Mouse (Mus musculus): Measurements from ENCODE around the gene Olfr460. TPM values are rescaled to one million over a fixed set of nuclear protein-coding genes. Genes with fewer than 3 reads are reported as not detected.
"Not testable (repeated sequence)": the region's sequence is repeated elsewhere in the genome, so short reads cannot be mapped to it uniquely, and the experiment has no call there.

Olfr460 gene
- polyA plus RNA-seq (2015; fragmentation: Nextera tagmentation; extraction: Ambion mirVana), result not detected in 2 replicates

GRCm38 (mm10) chr6:40569187-40569586 is at the start of gene Olfr460:
TSS of gene Olfr460 (plus strand) at chr6:40569487.
- H3K27me3 ChIP-seq (replicated peaks), result no peaks in the 10 kb centered on the region
- H3K4me2 ChIP-seq, result no peak within 1 kb of the TSS
- no peaks in the 10 kb centered on the region for H3K9me3 ChIP-seq
- H3K9ac ChIP-seq, result no peak within 1 kb of the TSS
- no peaks in the 10 kb centered on the region for H3K4me1 ChIP-seq
- WGBS, result 72% methylated on average over 3 of the region's 3 CpGs
- H3K36me3 ChIP-seq, result no peaks in the 10 kb centered on the region
- H3K27ac ChIP-seq (replicated peaks), result no peak within 1 kb of the TSS
- ATAC-seq (ENCODE audit: extremely low read depth, insufficient number of reproducible peaks, low FRiP score, low TSS enrichment), result no peak
- no peak within 1 kb of the TSS for H3K4me3 ChIP-seq

GRCm38 (mm10) chr6:40544690-40545089 is 24.6 kb upstream of the Olfr460 start:
- 69% methylated on average over 10 of the region's 10 CpGs for whole genome bisulfite sequencing
- H3K27me3 ChIP-seq (replicated peaks), result no peaks in the 10 kb centered on the region
- no peak overlapping the region for H3K9ac ChIP-seq
- no peak overlapping the region for H3K4me3 ChIP-seq
- H3K9me3 ChIP-seq, result no peaks in the 10 kb centered on the region
- H3K4me1 ChIP-seq, result no peaks in the 10 kb centered on the region
- no peak for ATAC-seq (ENCODE audit: extremely low read depth, insufficient number of reproducible peaks, low FRiP score, low TSS enrichment)
- H3K4me2 ChIP-seq, result no peak overlapping the region
- H3K27ac ChIP-seq (replicated peaks), result no peak overlapping the region
- H3K36me3 ChIP-seq, result no peaks in the 10 kb centered on the region

- WGBS, result 62% methylated on average over 2 of the region's 2 CpGs
- H3K9ac ChIP-seq, result no peak within 1 kb of the TSS
- H3K9me3 ChIP-seq, result no peaks in the 10 kb centered on the region
- H3K27me3 ChIP-seq (replicated peaks), result no peaks in the 10 kb centered on the region
- no peak for ATAC-seq (ENCODE audit: extremely low read depth, insufficient number of reproducible peaks, low FRiP score, low TSS enrichment)
- no peak within 1 kb of the TSS for H3K4me3 ChIP-seq
- H3K36me3 ChIP-seq, result no peaks in the 10 kb centered on the region
- H3K4me2 ChIP-seq, result no peak within 1 kb of the TSS
- no peaks in the 10 kb centered on the region for H3K4me1 ChIP-seq
- no peak within 1 kb of the TSS for H3K27ac ChIP-seq (replicated peaks)
These were observed 14.3 kb upstream of the Olfr460 start, which contains the start of gene Olfr461 for GRCm38 (mm10) chr6:40554950-40555349. TSS of gene Olfr461 (minus strand) at chr6:40555050.

GRCm38 (mm10) chr6:40573618-40574017 is 4.3 kb downstream of the Olfr460 start:
- Histone ChIP-seq H3K4me3 (no peak overlapping the region), H3K9me3 (no peaks in the 10 kb centered on the region), H3K27me3 (replicated peaks) (no peaks in the 10 kb centered on the region), H3K4me1 (no peaks in the 10 kb centered on the region), H3K27ac (replicated peaks) (no peak overlapping the region), H3K9ac (no peak overlapping the region), H3K4me2 (no peak overlapping the region), H3K36me3 (no peaks in the 10 kb centered on the region)
- 56% methylated on average over 3 of the region's 3 CpGs for WGBS
- no peak for ATAC-seq (ENCODE audit: extremely low read depth, insufficient number of reproducible peaks, low FRiP score, low TSS enrichment)

- Histone ChIP-seq H3K4me1 (no peaks in the 10 kb centered on the region), H3K27me3 (replicated peaks) (no peaks in the 10 kb centered on the region), H3K27ac (replicated peaks) (no peak overlapping the region), H3K36me3 (no peaks in the 10 kb centered on the region), H3K9ac (no peak overlapping the region), H3K4me3 (no peak overlapping the region), H3K4me2 (no peak overlapping the region), H3K9me3 (no peaks in the 10 kb centered on the region)
- 68% methylated on average over 1 of the region's 1 CpGs for WGBS
- no peak for ATAC-seq (ENCODE audit: extremely low read depth, insufficient number of reproducible peaks, low FRiP score, low TSS enrichment)
These were observed 7.0 kb downstream of the Olfr460 start for GRCm38 (mm10) chr6:40576305-40576704.

GRCm38 (mm10) chr6:40584336-40584735 is 15.0 kb downstream of the Olfr460 start:
- Histone ChIP-seq H3K27me3 (replicated peaks) (no peaks in the 10 kb centered on the region), H3K4me2 (no peak overlapping the region), H3K27ac (replicated peaks) (no peak overlapping the region), H3K36me3 (no peaks in the 10 kb centered on the region), H3K4me1 (no peaks in the 10 kb centered on the region), H3K4me3 (no peak overlapping the region), H3K9me3 (no peaks in the 10 kb centered on the region), H3K9ac (no peak overlapping the region)
- WGBS, result 81% methylated on average over 6 of the region's 6 CpGs
- ATAC-seq (ENCODE audit: extremely low read depth, insufficient number of reproducible peaks, low FRiP score, low TSS enrichment), result no peak

GRCm38 (mm10) chr6:40585645-40586044 is 16.4 kb downstream of the Olfr460 start, which contains the start of gene Clec5a:
TSS of gene Clec5a (minus strand) at chr6:40585821.
- H3K27me3 ChIP-seq (replicated peaks), result no peaks in the 10 kb centered on the region
- no peak within 1 kb of the TSS for H3K9ac ChIP-seq
- no peak within 1 kb of the TSS for H3K4me2 ChIP-seq
- no peak for ATAC-seq (ENCODE audit: extremely low read depth, insufficient number of reproducible peaks, low FRiP score, low TSS enrichment)
- H3K9me3 ChIP-seq, result no peaks in the 10 kb centered on the region
- H3K27ac ChIP-seq (replicated peaks), result no peak within 1 kb of the TSS
- H3K4me1 ChIP-seq, result no peaks in the 10 kb centered on the region
- no peaks in the 10 kb centered on the region for H3K36me3 ChIP-seq
- WGBS, result 53% methylated on average over 5 of the region's 5 CpGs
- no peak within 1 kb of the TSS for H3K4me3 ChIP-seq

- H3K4me3 ChIP-seq, result no peak overlapping the region
- H3K27me3 ChIP-seq (replicated peaks), result no peaks in the 10 kb centered on the region
- no peaks in the 10 kb centered on the region for H3K9me3 ChIP-seq
- no peak overlapping the region for H3K4me2 ChIP-seq
- H3K36me3 ChIP-seq, result no peaks in the 10 kb centered on the region
- no peaks in the 10 kb centered on the region for H3K4me1 ChIP-seq
- ATAC-seq (ENCODE audit: extremely low read depth, insufficient number of reproducible peaks, low FRiP score, low TSS enrichment), result no peak
- H3K27ac ChIP-seq (replicated peaks), result no peak overlapping the region
- H3K9ac ChIP-seq, result no peak overlapping the region
- WGBS, result 74% methylated on average over 2 of the region's 2 CpGs
These were observed 19.1 kb downstream of the Olfr460 start for GRCm38 (mm10) chr6:40588346-40588745.

GRCm38 (mm10) chr6:40594804-40595550 is 25.7 kb downstream of the Olfr460 start:
- WGBS, result 61% methylated on average over 3 of the region's 3 CpGs

GRCm38 (mm10) chr6:40598546-40598945 is 29.3 kb downstream of the Olfr460 start:
- ATAC-seq (ENCODE audit: extremely low read depth, insufficient number of reproducible peaks, low FRiP score, low TSS enrichment), result not testable (repeated sequence)

More at GRCm38 (mm10) chr6:40594804-40595550, 25.7 kb downstream of the Olfr460 start:
- H3K4me1 ChIP-seq, result no peaks in the 10 kb centered on the region
- H3K36me3 ChIP-seq, result no peaks in the 10 kb centered on the region
- no peak overlapping the region for H3K27ac ChIP-seq (replicated peaks)
- H3K9me3 ChIP-seq, result no peaks in the 10 kb centered on the region
- no peak overlapping the region for H3K4me2 ChIP-seq
- ATAC-seq (ENCODE audit: extremely low read depth, insufficient number of reproducible peaks, low FRiP score, low TSS enrichment), result no peak
- H3K27me3 ChIP-seq (replicated peaks), result no peaks in the 10 kb centered on the region
- no peak overlapping the region for H3K4me3 ChIP-seq
- no peak overlapping the region for H3K9ac ChIP-seq

GRCm38 (mm10) chr6:40607431-40607830 is 38.1 kb downstream of the Olfr460 start:
- no peaks in the 10 kb centered on the region for H3K9me3 ChIP-seq
- H3K4me1 ChIP-seq, result no peaks in the 10 kb centered on the region
- H3K4me3 ChIP-seq, result no peak overlapping the region
- H3K9ac ChIP-seq, result no peak overlapping the region
- no peaks in the 10 kb centered on the region for H3K36me3 ChIP-seq
- no peak overlapping the region for H3K4me2 ChIP-seq
- H3K27ac ChIP-seq (replicated peaks), result no peak overlapping the region
- no peak for ATAC-seq (ENCODE audit: extremely low read depth, insufficient number of reproducible peaks, low FRiP score, low TSS enrichment)
- H3K27me3 ChIP-seq (replicated peaks), result no peaks in the 10 kb centered on the region

More at GRCm38 (mm10) chr6:40598546-40598945, 29.3 kb downstream of the Olfr460 start:
- H3K36me3 ChIP-seq; H3K4me2 ChIP-seq; H3K4me1 ChIP-seq; H3K9me3 ChIP-seq; H3K9ac ChIP-seq; H3K4me3 ChIP-seq; H3K27me3 ChIP-seq (replicated peaks); H3K27ac ChIP-seq (replicated peaks): not testable (repeated sequence)
- WGBS, result 31% methylated on average over 4 of the region's 4 CpGs

GRCm38 (mm10) chr6:40610244-40610643 is 41.0 kb downstream of the Olfr460 start:
- H3K9ac ChIP-seq, result no peak overlapping the region
- no peaks in the 10 kb centered on the region for H3K4me1 ChIP-seq
- no peaks in the 10 kb centered on the region for H3K36me3 ChIP-seq
- 65% methylated on average over 8 of the region's 8 CpGs for WGBS
- H3K27me3 ChIP-seq (replicated peaks), result no peaks in the 10 kb centered on the region
- no peak overlapping the region for H3K4me3 ChIP-seq
- H3K4me2 ChIP-seq, result no peak overlapping the region
- no peaks in the 10 kb centered on the region for H3K9me3 ChIP-seq
- no peak overlapping the region for H3K27ac ChIP-seq (replicated peaks)
- no peak for ATAC-seq (ENCODE audit: extremely low read depth, insufficient number of reproducible peaks, low FRiP score, low TSS enrichment)

All from heart, embryonic 13.5 days (tissue).